Mouse (Mus musculus) embryo, embryonic 11.5 days (tissue): ENCODE measurements around the gene Csrnp2.
A peak's percentile ranks its signal among the peaks of the same experiment; 100 is the strongest.
"Not testable (repeated sequence)": the region's sequence is repeated elsewhere in the genome, so short reads cannot be mapped to it uniquely, and the experiment has no call there.

ENCODE experiments used
- DNase-seq: peaks from one replicate; pipeline ENCODE4 v3.0.0-alpha.2; 2012; ENCODE audit warnings: low read depth, low spot score

The Csrnp2 gene

GRCm38 (mm10) chr15:100495102-100495501 lies at the start of gene Csrnp2:
Gene Csrnp2 (minus strand): TSS chr15:100495488.
- peak; percentile 90 for DNase-seq

GRCm38 (mm10) chr15:100543651-100544030 lies 48.4 kb upstream of the Csrnp2 start:
- not testable (repeated sequence) for DNase-seq

GRCm38 (mm10) chr15:100542876-100543650 lies 47.8 kb upstream of the Csrnp2 start:
- DNase-seq, result not testable (repeated sequence)

GRCm38 (mm10) chr15:100541426-100541825 lies 46.1 kb upstream of the Csrnp2 start:
- no peak for DNase-seq

GRCm38 (mm10) chr15:100541001-100541400 lies 45.7 kb upstream of the Csrnp2 start:
- not testable (repeated sequence) for DNase-seq

- no peak for DNase-seq
Measured at GRCm38 (mm10) chr15:100539411-100539810, 44.1 kb upstream of the Csrnp2 start.

- DNase-seq, result peak; percentile 23
Measured at GRCm38 (mm10) chr15:100537913-100538312, 42.6 kb upstream of the Csrnp2 start.

GRCm38 (mm10) chr15:100527900-100528299 lies 32.6 kb upstream of the Csrnp2 start:
- DNase-seq, result no peak

GRCm38 (mm10) chr15:100525405-100525804 lies 30.1 kb upstream of the Csrnp2 start:
- no peak for DNase-seq

- no peak for DNase-seq
Measured at GRCm38 (mm10) chr15:100520306-100520705, 25.0 kb upstream of the Csrnp2 start.

GRCm38 (mm10) chr15:100515121-100515520 lies 19.8 kb upstream of the Csrnp2 start:
- no peak for DNase-seq

- no peak for DNase-seq
Measured at GRCm38 (mm10) chr15:100513387-100513786, 18.1 kb upstream of the Csrnp2 start.

- no peak for DNase-seq
Measured at GRCm38 (mm10) chr15:100510072-100510471, 14.8 kb upstream of the Csrnp2 start.

- no peak for DNase-seq
Measured at GRCm38 (mm10) chr15:100508454-100509167, 13.3 kb upstream of the Csrnp2 start.

- not testable (repeated sequence) for DNase-seq
Measured at GRCm38 (mm10) chr15:100499506-100499905, 4.2 kb upstream of the Csrnp2 start.

GRCm38 (mm10) chr15:100494647-100495046 lies 641 bp downstream of the Csrnp2 start:
- DNase-seq, result peak; percentile 51

- DNase-seq, result no peak
Measured at GRCm38 (mm10) chr15:100491966-100492365, 3.3 kb downstream of the Csrnp2 start.

- no peak for DNase-seq
Measured at GRCm38 (mm10) chr15:100489263-100489662, 6.0 kb downstream of the Csrnp2 start.

GRCm38 (mm10) chr15:100488297-100488696 lies 7.0 kb downstream of the Csrnp2 start:
- not testable (repeated sequence) for DNase-seq

- DNase-seq, result no peak
Measured at GRCm38 (mm10) chr15:100487050-100487449, 8.2 kb downstream of the Csrnp2 start.

- DNase-seq, result peak; percentile 30
Measured at GRCm38 (mm10) chr15:100486450-100486849, 8.8 kb downstream of the Csrnp2 start.

GRCm38 (mm10) chr15:100485576-100485975 lies 9.7 kb downstream of the Csrnp2 start:
- DNase-seq, result no peak

GRCm38 (mm10) chr15:100478925-100479324 lies 16.4 kb downstream of the Csrnp2 start:
- no peak for DNase-seq
